Mouse (Mus musculus) liver, embryonic 12.5 days (tissue): ENCODE measurements around the gene Crip1. TPM values are rescaled to one million over a fixed set of nuclear protein-coding genes. Genes with fewer than 3 reads are reported as not detected.

Experiments used
- ATAC-seq: fragments of 200-750 bp; cut with Nextera tagmentation; 2 replicates; pipeline ENCODE4 v1.8.0; 2017; ENCODE audit warnings: moderate number of reproducible peaks, mild to moderate bottlenecking, moderate library complexity
- H3K27ac ChIP-seq: fragments of 300-500 bp; sonication (generic); 2 replicates; pipeline ENCODE4 v1.5.1; 2016; ENCODE audit warnings: mild to moderate bottlenecking
- H3K27me3 ChIP-seq: fragments of 300-500 bp; sonication (generic); replicated peaks from 2 replicates; pipeline ENCODE4 v1.6.1; 2016; ENCODE audit warnings: mild to moderate bottlenecking, moderate library complexity
- H3K36me3 ChIP-seq: fragments of 300-500 bp; sonication (generic); 2 replicates; pipeline ENCODE4 v1.6.1; 2016; ENCODE audit warnings: mild to moderate bottlenecking, moderate library complexity
- H3K4me1 ChIP-seq: fragments of 300-500 bp; sonication (generic); 2 replicates; pipeline ENCODE4 v1.6.1; 2016
- H3K4me2 ChIP-seq: fragments of 300-500 bp; sonication (generic); 2 replicates; pipeline ENCODE4 v1.6.1; 2016; ENCODE audit warnings: mild to moderate bottlenecking, moderate library complexity
- H3K4me3 ChIP-seq: fragments of 300-500 bp; sonication (generic); 2 replicates; pipeline ENCODE4 v1.5.1; 2016; ENCODE audit warnings: mild to moderate bottlenecking, moderate library complexity
- H3K9ac ChIP-seq: fragments of 300-500 bp; sonication (generic); 2 replicates; pipeline ENCODE4 v1.6.1; 2016; ENCODE audit warnings: mild to moderate bottlenecking, moderate library complexity
- H3K9me3 ChIP-seq: fragments of 300-500 bp; sonication (generic); replicated peaks from 2 replicates; pipeline ENCODE4 v1.6.1; 2016; ENCODE audit warnings: mild to moderate bottlenecking, moderate library complexity
- WGBS: fragments of 180-500 bp; shearing (Covaris S2); methylation state at CpG from one replicate; pipeline ENCODE4 v1.1.7; 2016; ENCODE audit not compliant: insufficient replicate concordance; 5-methylcytosine and 5-hydroxymethylcytosine counted together
- polyA plus RNA-seq: library from polyadenylated mRNA; unstranded; fragments of >200 nt; fragmentation: Nextera tagmentation; extraction: Ambion mirVana; gene quantifications from 2 replicates; pipeline ENCODE4 v1.2.1, GENCODE M21; 2016

The Crip1 gene
- polyA plus RNA-seq, 1 experiment from 2014 or later = 99.8 TPM

DNA sequence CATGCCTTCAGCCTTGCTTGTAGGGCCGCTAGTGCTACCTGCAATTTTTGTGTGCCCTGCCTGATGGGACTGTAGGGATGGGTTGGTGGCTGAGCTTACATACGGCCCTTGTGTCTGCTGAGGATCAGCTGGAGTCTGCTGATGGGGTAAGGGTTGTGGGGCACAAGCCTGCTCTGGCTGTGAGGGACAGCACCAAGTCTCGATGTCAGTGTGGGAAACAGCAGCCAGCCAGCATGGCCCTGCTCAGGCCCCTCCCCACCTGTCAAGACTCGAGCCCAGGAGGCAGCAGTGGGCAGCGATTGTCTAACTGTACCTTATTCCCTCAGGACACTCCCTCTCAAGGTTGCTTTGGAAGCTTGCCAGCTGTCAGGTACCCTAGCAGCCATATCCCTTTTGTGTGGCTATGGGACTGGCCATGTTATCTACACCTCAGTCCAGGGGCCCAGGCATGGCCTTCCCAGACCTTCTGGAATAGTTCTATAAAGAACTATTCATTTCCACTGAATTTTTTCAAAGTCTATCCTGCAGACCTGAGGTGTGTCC, 12.2 kb upstream of the Crip1 start:
- peaks cover 100% of the 10 kb centered on the region for H3K36me3 ChIP-seq
- 73% methylated on average over 5 of the region's 5 CpGs for WGBS
- no peak overlapping the region for H3K4me3 ChIP-seq
- no peak overlapping the region for H3K9ac ChIP-seq
- ATAC-seq = no peak
- H3K4me2 ChIP-seq = no peak overlapping the region
- no peaks in the 10 kb centered on the region for H3K9me3 ChIP-seq
- H3K27ac ChIP-seq = no peak overlapping the region
- H3K27me3 ChIP-seq = no peaks in the 10 kb centered on the region; the same call in 1 of the 2 replicates
- peaks cover 9% of the 10 kb centered on the region for H3K4me1 ChIP-seq

DNA sequence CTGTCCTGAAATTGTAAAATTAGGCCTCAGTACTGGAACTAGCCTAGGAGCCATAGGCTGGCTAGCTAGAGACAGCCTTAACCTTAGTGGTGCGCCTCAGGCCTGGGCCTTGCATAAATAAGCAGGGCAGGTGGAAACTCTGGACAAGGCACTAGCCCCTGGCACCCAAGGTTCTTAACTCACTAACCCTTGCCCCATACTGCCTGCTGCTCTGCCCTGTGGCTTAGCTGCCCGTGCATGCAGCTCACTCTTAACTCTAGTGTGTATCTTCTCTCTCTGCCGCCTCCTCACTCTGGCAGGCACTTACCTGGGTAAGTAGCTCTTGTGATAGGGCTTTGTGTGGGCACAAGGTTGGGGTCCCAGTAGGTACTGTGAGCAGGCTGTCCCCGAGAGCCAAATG, 11.6 kb upstream of the Crip1 start:
- H3K27me3 ChIP-seq = no peaks in the 10 kb centered on the region; the same call in 1 of the 2 replicates
- peaks cover 14% of the 10 kb centered on the region for H3K4me1 ChIP-seq
- H3K9me3 ChIP-seq = no peaks in the 10 kb centered on the region
- H3K9ac ChIP-seq = no peak overlapping the region
- H3K4me3 ChIP-seq = no peak overlapping the region
- peaks cover 94% of the 10 kb centered on the region for H3K36me3 ChIP-seq
- no peak overlapping the region for H3K27ac ChIP-seq
- no peak for ATAC-seq
- no peak overlapping the region for H3K4me2 ChIP-seq
- WGBS = 79% methylated on average over 4 of the region's 4 CpGs

DNA sequence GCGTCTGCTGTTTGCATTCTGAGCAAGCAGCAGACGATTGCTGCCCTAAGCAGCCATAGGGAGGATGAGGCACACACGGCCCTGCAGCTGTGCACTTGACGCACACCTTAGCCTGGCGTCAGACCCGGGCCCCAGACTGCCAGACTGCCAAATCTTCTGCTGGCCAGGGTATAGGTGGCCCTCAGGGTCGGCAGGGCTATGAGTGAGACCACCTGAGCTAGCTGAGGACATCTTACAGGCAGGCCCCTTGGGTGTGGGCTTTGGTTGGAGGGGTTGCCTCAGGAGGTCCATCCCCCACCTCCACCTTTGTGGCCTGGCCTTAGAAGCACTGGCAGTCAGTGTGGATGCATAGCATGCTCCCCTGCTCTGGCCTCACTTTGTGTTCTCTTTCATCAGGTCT, 10.7 kb upstream of the Crip1 start:
- 83% methylated on average over 7 of the region's 7 CpGs for WGBS
- Histone ChIP-seq H3K27ac (no peak overlapping the region), H3K9ac (no peak overlapping the region)

DNA sequence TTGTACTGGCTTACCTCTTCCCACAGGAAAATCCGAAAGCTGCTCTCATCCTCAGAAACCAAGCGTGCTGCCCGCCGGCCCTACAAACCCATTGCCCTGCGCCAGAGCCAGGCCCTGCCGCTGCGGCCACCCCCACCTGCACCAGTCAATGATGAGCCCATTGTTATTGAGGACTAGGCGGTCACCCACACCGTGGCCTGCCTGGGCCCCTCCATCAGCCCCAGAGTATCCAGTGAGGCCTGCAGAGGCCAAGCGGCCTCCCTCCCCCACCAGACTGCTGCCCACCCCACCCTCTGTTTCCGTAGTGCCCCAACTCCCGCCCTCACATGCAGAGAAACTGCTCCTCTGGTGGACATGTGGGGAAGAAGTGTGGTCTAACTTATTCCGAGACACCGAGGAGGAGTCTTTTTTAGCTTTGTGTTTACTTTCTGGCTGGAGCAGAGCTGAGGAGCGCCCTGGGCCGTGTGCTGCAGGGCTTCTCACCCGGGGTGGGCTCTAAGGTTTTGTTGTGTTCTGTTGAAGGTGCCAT, 9.6 kb upstream of the Crip1 start:
- Histone ChIP-seq H3K9ac (no peak overlapping the region), H3K4me2 (no peak overlapping the region), H3K27me3 (peaks cover 17% of the 10 kb centered on the region), H3K4me1 (peaks cover 34% of the 10 kb centered on the region), H3K9me3 (no peaks in the 10 kb centered on the region), H3K27ac (no peak overlapping the region), H3K36me3 (peaks cover 74% of the 10 kb centered on the region), H3K4me3 (no peak overlapping the region)
- 83% methylated on average over 17 of the region's 17 CpGs for WGBS
- ATAC-seq = no peak

More for the DNA sequence above, 10.7 kb upstream of the Crip1 start:
- Histone ChIP-seq H3K36me3 (peaks cover 85% of the 10 kb centered on the region), H3K9me3 (no peaks in the 10 kb centered on the region), H3K27me3 (peaks cover 6% of the 10 kb centered on the region; the same call in 1 of the 2 replicates), H3K4me2 (no peak overlapping the region), H3K4me1 (peaks cover 23% of the 10 kb centered on the region), H3K4me3 (no peak overlapping the region)
- no peak for ATAC-seq

DNA sequence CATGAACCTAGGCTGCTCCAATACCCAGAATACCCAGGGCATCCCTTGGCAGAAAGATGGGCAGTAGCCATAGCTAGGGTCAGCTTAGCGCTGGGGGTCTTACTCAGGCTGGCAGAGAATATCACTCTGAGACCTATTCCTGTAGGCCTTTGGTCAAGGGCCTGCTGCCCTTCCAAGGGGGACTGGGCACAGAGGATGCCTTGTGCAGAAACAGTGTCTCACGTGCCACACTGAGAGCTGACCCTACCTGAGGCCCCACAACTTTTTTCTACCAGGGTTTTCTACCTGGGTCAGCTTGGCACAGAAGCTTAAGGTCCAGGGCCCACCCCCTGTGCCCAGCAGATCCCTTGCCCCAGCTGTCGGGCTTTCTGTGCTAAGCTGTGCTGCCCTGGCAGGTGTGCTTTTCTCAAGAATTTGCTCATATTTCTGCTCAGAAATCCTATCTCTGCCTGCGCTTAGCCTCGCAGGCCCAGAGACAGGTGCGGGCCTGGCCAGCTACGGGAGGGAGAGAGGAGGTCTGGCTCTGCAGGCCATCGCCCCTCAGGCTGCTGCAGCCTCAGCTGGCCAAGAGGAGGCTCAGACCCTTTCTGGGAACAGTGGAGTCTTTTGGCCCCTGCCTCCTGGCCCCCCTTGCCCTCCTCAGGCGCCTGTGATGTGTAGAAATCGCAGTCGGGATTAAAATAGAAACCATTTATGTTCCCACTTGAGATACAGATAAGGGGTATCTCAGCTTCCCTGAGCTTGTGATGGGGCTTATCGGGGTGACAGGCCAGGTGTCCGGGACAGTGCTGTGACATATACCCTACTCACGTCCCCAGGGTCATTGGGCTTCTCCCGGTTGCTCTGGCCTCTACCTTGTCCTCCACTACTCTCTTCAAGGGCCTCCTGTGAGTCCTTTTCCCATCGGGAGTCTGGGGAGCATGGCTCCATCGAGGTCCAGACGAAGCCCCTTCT, 8.6 kb upstream of the Crip1 start:
- H3K4me1 ChIP-seq = peaks cover 40% of the 10 kb centered on the region
- H3K4me3 ChIP-seq = no peak overlapping the region
- no peak overlapping the region for H3K9ac ChIP-seq
- no peak overlapping the region for H3K27ac ChIP-seq
- H3K4me2 ChIP-seq = no peak overlapping the region
- ATAC-seq = no peak
- no peaks in the 10 kb centered on the region for H3K9me3 ChIP-seq
- peaks cover 64% of the 10 kb centered on the region for H3K36me3 ChIP-seq
- H3K27me3 ChIP-seq = peaks cover 27% of the 10 kb centered on the region
- WGBS = 72% methylated on average over 18 of the region's 18 CpGs

GRCm38 (mm10) chr12:113138291-113138690, 7.8 kb upstream of the Crip1 start:
- Histone ChIP-seq H3K27ac (no peak overlapping the region), H3K4me2 (no peak overlapping the region), H3K4me1 (peaks cover 45% of the 10 kb centered on the region), H3K4me3 (no peak overlapping the region), H3K27me3 (peaks cover 35% of the 10 kb centered on the region), H3K36me3 (peaks cover 56% of the 10 kb centered on the region), H3K9me3 (no peaks in the 10 kb centered on the region), H3K9ac (no peak overlapping the region)
- WGBS = 65% methylated on average over 6 of the region's 6 CpGs
- ATAC-seq = no peak

DNA sequence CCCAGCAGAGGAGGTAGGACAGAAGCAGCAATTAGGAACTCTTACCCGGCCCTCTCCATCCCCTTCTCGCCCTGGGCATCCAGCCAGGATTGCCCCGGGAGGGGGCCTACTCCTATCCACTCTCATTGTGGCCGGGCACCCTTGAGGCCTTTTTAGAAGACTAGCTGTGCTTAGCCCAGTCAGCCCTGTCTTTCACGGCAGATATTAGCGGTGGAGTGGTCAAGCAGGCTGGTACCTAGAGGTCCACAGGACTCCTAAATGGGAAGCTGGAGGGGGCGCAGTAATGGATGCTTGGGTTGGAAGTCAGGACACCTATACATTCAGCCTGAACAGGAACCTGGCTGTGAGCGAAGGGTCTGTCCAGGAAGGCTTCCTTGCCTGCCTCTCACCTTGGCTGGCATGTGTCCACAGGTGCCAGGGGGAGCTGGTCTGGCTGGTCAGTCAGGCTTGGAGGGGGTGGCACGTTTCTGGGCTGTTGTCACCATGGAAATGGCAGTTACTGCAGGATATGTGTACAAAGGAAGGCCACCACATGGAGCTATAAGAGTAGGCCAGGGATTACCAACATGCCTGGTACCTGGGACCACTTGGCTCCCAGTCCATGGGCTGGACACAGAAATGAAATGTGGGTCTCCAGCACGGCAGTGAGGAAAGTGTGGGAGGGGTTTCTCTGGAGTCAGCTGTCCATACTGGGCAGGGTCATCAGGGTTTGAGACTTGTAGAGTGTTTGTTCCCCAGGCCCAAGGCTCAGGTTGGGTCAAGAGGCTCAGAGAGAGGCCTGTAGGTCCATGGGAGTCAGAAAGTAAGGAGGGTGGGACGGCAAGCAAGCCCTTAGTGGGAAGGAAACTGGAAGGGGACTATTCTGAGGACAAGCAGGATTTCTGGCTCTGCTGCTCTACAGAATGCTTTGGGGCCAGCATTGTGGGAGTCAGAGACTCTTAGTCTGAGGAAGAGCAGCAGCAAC, 6.9 kb upstream of the Crip1 start:
- peaks cover 53% of the 10 kb centered on the region for H3K4me1 ChIP-seq
- peak overlapping the region; percentile 92 for H3K4me2 ChIP-seq
- WGBS = 56% methylated on average over 11 of the region's 11 CpGs
- peak overlapping the region; percentile 69 for H3K9ac ChIP-seq
- ATAC-seq = no peak
- H3K9me3 ChIP-seq = no peaks in the 10 kb centered on the region
- peaks cover 44% of the 10 kb centered on the region for H3K27me3 ChIP-seq
- peak overlapping the region; percentile 15; the same call in 1 of the 2 replicates for H3K27ac ChIP-seq
- peak overlapping the region; percentile 60 for H3K4me3 ChIP-seq
- H3K36me3 ChIP-seq = peaks cover 47% of the 10 kb centered on the region

GRCm38 (mm10) chr12:113139908-113140615, 6.1 kb upstream of the Crip1 start, which contains the start of gene Crip2:
Gene Crip2 (plus strand): TSS chr12:113140236.
- Histone ChIP-seq H3K27ac (peak within 1 kb of the TSS; percentile 64), H3K4me1 (peaks cover 55% of the 10 kb centered on the region), H3K4me3 (peak within 1 kb of the TSS; percentile 60), H3K36me3 (peaks cover 39% of the 10 kb centered on the region), H3K4me2 (peak within 1 kb of the TSS; percentile 92), H3K27me3 (peaks cover 45% of the 10 kb centered on the region), H3K9me3 (no peaks in the 10 kb centered on the region), H3K9ac (peak within 1 kb of the TSS; percentile 69)
- 2% methylated on average over 68 of the region's 68 CpGs for WGBS
- peak; percentile 87 for ATAC-seq

- WGBS = 2% methylated on average over 49 of the region's 49 CpGs
- Histone ChIP-seq H3K27ac (peak overlapping the region; percentile 64), H3K4me3 (peak overlapping the region; percentile 60), H3K9me3 (no peaks in the 10 kb centered on the region), H3K9ac (peak overlapping the region; percentile 69), H3K4me2 (peak overlapping the region; percentile 92), H3K36me3 (peaks cover 31% of the 10 kb centered on the region), H3K4me1 (peaks cover 57% of the 10 kb centered on the region), H3K27me3 (peaks cover 45% of the 10 kb centered on the region)
- ATAC-seq = peak; percentile 65
These were observed 5.3 kb upstream of the Crip1 start for GRCm38 (mm10) chr12:113140616-113141411.

GRCm38 (mm10) chr12:113141531-113141973, 4.6 kb upstream of the Crip1 start:
- Histone ChIP-seq H3K9me3 (no peaks in the 10 kb centered on the region), H3K4me2 (peak overlapping the region; percentile 92), H3K4me1 (peaks cover 65% of the 10 kb centered on the region), H3K36me3 (peaks cover 24% of the 10 kb centered on the region), H3K27ac (peak overlapping the region; percentile 64), H3K9ac (peak overlapping the region; percentile 69), H3K27me3 (peaks cover 50% of the 10 kb centered on the region), H3K4me3 (peak overlapping the region; percentile 60)
- WGBS = 30% methylated on average over 8 of the region's 8 CpGs
- ATAC-seq = no peak
